Mouse (Mus musculus): ENCODE measurements around the gene Zc3h18.

Zc3h18 gene

DNA sequence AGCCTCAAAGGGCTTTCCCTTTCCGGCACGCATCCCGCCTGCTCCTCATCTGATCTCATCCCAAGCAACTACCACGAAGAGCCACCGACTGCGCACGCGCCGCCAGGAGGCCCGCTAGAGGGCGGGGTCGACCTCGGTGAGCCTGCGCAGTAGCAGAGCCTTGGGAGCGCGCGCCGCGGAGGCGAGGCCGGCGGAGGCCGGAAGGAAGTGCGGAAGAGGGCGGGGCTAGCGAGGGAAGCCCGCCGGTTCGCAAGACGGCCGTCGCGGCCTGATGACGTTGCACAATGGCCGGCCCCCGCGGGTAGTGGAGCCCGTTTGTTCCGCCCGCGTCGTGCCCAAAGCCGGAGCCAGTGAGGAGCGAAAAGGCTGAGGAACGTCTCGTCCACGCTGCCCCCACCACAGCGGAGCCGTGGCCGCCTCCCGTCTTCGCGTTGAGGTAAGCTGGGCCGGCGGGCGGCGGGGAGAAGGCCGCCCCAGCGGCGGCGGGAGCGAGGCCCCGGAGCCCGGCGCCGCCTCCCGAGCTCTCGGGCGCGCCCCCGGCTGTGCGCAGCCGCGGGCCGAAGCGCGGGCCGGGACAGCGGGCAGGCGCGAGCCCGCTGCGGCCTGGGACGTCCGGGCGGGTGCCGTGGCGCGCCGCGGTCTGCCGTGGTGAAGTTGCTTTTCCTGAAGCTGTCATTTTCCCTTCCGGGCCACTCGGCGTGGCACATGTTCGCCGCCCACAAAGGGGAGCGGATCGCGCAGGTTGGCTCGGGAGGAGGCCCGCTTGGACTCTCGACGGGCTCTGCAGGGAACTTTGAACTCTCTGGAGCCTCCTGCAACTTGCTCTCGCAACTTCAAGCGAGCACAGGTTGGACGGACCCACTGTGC lies at the start of gene Zc3h18:
Zc3h18 (plus strand) TSS at position 245 of the 867 bp plus-strand sequence.
- peak; percentile 100 for DNase-seq

DNA sequence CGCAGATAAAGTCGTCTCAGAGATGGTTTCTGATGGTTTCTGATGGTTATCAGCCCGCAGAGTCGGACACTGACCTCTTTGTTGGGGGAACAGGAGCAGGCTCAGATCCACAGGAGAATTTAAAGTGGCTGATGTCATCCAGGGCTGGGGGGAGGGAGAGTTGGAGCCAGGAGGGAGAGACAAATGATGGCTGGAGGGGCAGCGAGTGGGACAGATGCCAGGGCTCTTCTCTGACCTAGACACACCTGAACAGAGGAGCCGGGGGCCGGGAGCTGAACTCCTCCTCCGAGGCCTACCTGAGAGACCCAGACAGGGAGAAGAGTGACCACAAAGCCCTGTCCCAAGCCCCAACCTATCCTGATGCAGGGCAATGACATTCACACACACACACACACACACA lies 47.3 kb upstream of the Zc3h18 start:
- DNase-seq: no peak

DNA sequence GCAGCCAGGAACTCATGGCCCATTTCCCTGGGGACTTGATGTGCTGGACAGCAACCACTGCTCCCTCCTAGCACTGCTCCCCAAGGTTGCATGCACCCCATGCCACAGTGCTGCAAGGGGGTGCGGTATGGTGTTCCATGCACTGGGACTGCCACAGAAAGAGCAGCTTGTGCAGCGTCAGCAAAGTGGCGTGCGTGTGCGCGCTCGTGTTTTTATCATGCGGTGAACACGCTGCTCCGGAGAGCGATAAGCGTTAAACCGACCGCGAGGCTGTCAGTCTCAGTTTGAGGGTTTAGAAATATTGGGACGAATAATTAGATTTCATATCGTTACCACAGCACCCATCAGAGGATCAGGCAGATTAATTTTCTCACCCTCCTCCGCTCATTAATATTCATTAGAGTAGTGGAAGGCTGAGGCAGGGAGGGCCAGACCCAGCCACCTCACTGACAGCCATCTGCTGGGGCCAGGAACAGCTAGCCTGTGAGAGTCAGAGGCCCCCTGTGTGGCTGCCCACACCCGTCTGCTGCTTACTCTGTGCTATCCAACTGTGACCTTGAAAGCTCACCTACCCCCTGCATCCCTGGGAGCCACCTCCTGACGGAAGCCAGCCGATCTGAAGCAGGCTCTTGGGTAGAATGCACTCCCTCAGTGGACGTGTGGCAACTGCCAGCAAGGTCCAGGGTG lies 46.7 kb upstream of the Zc3h18 start:
- no peak for DNase-seq

DNA sequence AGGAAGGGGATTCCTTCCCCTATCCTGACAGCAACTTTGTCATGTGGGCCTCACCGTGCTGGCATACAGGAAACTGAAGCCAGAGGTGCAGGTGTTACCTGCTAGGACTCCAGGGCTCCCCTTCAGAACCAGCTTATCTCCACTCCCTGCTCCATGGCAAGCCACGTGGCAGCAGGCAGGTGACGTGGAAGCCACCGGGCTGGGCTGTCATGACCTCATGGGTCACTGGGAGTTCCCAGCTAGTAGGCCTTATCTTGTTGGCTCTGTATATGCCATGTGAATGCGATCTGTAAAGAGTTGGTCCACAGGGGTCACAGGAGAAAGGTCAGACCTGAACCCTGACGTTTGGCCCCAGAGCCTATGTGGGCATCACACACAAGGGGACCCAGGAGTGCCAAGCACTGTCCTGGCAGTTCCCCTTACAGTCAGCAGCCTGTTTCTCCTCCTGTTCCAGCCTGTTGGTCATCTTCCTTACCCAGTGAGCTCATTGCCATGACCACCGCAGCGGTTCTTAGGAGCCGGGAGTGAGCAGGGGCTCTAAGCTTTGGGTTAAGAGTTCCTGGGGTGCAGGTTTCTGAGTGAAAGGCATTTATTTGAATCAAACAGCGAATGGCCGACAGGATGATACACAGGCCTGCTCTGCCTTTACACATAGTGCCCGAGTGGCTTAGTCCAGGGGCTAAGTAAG lies 45.8 kb upstream of the Zc3h18 start:
- no peak for DNase-seq

DNA sequence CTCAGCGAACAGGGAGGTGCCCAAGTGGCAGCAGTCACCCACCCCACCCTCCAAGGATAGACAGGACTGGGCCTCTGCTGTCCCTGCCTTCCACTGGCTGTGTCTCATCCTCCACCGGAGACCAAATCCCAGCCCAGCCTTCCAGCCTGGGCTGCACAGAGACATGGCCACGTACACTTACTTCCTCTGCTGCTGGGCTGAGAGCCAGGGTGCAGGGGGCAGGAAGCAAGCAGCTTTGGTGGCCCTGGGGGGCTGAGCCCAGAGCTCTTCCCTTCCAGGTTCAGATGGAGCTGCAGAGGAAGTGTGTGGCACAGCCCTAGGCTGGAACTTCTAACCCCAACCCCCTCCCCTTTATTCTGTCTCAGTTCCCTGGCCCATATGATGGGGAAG lies 45.3 kb upstream of the Zc3h18 start:
- no peak for DNase-seq

DNA sequence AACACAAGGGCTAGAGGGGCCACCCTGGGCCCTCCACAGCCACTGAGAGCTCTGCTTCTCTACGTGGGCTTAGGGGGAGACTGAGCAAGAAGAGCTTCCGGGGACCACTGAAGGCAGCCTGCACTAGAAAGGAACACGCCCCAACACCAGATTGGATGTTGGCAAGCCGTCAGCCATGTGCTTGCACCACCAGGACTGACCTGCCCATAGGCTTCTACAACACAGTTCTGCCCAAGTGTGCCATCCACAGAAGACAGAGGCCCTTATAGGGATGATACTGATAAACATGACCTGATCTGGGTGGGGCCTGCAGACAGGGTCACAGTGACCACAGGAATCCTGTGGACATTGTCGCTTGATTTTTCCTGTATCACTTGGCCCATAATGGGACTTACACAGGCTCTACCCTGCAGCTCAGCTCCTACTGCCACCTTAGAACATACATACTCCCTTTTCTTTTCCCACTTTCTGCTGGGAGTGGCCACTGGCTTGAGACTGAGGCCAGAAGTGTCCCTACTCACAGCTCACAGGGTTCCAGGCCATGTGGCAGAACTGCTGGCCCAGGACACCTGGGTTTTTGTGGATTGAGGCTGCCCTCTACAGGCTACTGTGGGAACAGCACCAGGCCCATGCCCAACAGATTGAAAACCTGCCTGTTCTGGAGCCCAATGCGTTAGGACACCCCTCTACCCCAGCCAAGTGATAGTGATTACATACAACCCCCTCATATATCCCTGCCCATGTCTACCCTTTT lies 43.5 kb upstream of the Zc3h18 start:
- peak; percentile 78 for DNase-seq

DNA sequence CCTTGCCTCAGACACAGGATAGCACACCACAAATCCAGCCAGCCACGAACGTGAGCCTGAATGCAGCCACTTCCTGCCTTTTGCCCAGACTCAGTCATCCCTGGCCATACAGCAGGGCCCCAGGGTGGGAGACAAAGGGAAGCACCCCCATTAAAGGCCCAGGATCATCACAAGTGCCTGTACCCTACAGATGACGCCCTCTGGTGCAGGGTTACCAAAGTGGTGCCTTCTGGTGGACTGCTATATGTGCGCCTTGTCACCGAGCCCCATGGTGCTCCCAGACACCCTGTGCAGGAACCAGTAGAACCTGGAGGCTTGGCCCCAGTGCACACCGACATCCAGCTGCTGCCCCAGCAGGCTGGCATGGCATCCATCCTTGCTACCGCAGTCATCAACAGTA lies 42.9 kb upstream of the Zc3h18 start:
- DNase-seq: no peak

DNA sequence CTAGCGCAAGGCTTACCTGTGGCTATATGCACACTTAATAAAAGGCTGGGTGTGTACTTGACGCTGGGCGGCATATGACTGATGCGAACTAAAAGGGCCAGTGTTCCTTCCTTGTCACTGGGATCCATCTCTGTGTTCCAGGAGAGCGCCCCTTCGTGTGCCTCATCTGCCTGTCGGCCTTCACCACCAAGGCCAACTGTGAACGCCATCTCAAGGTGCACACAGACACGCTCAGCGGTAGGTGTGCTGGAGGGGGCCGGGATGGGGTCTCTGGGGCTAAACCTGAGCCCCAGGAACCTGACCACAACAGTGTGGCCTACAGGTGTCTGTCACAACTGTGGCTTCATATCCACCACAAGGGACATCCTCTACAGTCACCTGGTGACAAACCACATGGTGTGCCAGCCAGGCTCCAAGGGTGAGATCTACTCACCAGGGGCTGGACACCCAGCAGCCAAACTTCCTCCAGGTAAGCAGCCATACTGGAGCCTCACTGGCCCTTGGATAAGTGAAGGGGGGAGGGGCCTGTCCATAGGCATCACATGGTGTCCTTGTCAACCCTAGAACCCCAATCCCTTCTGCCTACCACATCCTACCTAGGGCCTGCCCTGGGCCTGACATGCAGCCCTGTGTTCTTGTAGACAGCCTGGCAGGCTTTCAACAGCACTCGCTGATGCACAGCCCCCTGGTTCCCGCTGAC lies 41.5 kb upstream of the Zc3h18 start:
- no peak for DNase-seq

DNA sequence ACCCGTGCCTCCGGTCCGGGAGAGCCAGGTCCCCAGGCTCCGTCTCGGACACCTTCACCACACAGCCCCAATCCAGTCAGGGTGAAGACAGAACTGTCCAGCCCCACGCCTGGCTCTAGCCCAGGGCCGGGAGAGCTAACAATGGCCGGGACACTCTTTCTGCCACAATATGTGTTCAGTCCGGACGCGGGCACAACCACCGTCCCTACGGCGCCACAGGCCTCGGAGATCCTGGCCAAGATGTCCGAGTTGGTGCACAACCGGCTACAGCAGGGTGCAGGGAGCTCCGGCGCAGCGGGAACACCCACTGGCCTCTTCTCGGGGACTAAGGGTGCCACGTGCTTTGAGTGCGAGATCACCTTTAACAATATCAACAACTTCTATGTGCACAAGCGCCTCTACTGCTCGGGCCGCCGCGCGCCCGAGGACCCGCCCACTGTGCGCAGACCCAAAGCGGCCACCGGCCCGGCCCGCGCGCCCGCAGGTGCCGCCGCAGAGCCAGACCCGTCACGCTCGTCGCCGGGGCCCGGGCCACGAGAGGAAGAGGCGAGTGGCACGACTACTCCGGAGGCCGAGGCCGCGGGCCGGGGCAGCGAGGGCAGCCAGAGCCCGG lies 40.7 kb upstream of the Zc3h18 start:
- no peak for DNase-seq

DNA sequence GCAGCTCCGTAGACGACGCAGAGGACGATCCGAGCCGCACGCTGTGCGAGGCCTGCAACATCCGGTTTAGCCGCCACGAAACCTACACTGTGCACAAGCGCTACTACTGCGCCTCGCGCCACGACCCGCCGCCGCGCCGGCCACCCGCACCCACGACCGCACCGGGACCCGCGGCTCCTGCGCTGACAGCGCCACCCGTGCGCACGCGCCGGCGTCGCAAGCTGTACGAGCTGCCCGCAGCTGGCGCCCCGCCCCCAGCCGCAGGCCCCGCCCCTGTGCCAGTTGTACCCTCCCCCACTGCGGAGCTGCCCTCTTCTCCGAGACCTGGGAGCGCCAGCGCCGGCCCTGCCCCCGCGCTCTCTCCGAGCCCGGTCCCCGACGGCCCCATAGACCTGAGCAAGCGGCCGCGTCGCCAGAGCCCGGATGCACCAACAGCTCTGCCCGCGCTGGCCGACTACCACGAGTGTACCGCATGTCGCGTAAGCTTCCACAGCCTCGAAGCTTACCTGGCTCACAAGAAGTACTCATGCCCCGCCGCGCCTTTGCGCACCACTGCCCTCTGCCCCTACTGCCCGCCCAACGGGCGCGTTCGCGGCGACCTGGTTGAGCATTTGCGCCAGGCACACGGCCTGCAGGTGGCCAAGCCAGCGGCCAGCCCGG lies 40.0 kb upstream of the Zc3h18 start:
- peak; percentile 66 for DNase-seq

DNA sequence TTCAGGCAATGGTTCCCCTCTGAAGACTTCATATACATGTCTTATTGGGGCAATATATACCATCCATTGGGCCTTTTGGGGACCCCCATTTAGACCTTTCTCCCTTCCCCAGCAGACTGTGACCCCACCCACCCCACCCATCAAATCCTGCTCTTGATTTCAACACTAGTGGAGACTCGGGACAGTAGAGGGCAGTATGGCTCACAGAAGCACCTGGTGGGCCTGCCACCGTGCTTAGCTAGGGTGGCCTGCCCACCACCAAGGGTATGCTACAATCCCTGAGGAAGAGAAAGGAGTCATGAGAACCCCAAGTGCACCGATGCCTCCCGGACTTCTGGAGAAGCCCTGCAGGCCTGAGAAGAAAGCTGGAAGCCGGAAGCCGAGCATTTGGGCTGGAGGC lies 37.6 kb upstream of the Zc3h18 start:
- no peak for DNase-seq

DNA sequence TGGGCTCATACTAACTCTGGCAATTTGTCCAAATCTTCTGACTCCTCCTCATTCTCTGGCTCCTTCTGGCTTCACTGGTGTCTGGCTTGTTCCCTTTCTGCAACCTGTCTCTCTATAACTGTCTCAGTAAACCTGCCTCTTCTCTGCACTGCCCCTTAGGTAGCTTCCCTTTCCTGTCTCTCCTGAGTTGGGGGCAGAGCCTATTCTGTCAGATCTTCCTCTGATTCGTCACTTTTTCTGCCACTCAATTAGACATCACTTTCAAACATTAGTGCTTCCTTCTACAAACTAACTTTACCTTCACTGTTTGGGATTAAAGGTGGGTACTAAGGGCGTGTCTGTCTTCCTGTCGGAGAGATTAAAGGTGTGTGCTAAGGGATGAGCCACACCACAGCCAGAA lies 35.6 kb upstream of the Zc3h18 start:
- no peak for DNase-seq

DNA sequence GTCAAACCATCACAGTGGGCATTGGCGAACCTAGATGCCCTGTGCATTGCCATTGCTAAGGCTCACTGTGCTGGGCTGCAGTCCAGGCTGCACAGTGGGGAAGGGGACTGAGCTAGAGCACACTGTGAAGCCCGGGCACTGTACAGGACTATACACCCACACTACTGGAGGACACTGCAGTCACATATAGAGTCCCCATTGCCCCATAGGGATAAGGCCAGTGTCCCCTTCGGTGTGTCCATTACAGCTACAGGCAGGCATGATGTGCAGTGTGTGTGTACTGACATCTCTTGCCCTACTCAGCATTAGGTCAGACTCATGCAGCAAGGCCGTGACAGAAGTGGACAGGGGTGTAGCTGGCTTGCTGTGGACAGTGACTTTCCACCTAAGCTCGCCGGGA lies 34.6 kb upstream of the Zc3h18 start:
- DNase-seq: no peak

DNA sequence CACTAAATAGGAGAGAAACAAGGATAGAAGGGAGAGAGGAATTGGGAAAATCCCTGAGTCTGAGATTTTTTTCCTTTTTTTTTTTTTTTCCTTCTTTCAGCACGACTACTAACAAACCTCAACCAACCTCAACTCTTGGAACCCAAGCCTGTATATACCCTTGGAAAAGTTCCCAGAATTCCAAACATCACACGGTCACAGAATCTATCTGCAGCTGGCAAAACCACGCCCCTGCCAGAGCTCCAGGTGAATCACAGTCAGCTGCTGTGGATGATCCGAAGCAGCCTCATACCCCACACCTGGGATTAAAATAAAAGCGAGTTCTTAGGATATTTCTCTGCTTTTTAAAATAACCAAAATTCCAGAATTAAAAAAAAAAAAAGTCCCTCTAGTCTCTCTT lies 34.0 kb upstream of the Zc3h18 start:
- DNase-seq: no peak

DNA sequence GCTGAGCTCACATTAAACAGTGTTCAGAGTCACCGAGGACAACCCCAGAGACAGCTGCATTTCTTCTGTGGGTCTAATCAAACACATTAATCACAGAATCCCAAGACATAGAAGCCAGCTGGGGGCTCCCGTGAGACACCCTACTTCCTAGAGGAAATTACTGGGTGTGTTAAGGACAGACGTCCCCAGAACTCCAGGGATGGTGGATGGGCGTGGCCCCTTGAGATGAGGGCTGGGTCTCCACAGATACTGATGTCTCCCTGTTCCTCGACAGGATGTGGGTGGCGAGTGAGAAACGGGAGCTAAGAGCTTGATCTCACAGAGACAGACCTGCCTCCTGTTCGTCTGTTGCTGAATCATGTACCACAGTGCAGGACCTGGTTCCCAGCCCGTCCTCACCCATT lies 33.6 kb upstream of the Zc3h18 start:
- peak; percentile 66 for DNase-seq

DNA sequence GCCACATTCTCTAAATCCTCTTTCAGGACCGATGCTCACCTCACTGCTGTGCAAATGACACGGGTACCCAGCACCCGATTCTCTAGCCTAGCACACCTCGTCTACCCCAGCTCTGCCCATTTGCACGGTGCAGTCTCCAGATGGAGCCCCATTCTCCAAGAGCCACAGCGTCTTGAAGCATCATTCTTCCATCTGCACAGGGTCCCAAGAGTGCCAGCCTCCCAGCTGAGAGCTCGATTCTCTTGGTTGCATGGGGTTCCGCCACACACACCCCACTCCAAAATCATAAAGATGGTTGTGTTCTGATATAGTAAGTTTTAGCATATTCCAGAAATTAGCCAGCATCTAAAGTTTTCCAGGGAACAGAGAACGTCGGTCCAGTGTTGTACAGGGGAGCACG lies 33.1 kb upstream of the Zc3h18 start:
- no peak for DNase-seq

DNA sequence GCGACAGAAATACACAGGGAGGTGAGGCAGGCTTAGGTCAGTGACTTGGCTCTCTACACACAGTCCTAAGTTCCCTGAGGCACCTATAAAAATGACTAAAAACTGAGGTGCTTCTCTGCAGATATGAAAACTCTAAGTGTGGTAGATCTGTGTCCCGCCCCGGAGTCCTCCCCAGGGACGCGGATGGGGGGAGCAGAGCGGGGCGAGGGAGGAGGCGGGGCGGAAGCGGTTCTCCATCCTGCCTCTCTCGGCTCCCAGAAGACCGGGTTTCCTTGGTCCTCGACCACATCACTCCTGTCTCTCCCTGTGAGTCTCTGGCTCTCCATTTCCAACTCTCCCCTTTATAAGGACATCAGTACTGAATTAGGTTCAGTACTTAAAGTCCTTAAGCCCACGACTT lies 32.7 kb upstream of the Zc3h18 start:
- DNase-seq: no peak

DNA sequence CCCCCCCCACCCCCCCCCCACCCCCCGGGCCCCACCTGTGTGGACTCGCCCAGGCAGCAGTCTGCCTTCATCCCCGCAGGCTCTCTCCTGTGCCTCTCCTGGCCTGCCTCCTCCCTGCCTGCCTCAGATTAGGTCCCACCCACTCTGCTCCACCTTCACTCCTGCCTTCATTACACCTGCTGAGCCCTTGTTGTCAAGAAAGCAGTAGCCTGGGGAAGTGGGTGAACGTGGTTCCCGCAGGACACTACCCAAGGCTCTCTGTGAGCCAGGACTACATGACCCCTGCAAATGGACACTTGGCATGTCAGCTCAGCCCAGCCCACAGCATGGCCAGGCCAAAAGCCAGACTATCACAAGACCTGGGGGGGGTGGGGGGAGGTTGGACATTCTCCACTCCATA lies 32.2 kb upstream of the Zc3h18 start:
- no peak for DNase-seq

DNA sequence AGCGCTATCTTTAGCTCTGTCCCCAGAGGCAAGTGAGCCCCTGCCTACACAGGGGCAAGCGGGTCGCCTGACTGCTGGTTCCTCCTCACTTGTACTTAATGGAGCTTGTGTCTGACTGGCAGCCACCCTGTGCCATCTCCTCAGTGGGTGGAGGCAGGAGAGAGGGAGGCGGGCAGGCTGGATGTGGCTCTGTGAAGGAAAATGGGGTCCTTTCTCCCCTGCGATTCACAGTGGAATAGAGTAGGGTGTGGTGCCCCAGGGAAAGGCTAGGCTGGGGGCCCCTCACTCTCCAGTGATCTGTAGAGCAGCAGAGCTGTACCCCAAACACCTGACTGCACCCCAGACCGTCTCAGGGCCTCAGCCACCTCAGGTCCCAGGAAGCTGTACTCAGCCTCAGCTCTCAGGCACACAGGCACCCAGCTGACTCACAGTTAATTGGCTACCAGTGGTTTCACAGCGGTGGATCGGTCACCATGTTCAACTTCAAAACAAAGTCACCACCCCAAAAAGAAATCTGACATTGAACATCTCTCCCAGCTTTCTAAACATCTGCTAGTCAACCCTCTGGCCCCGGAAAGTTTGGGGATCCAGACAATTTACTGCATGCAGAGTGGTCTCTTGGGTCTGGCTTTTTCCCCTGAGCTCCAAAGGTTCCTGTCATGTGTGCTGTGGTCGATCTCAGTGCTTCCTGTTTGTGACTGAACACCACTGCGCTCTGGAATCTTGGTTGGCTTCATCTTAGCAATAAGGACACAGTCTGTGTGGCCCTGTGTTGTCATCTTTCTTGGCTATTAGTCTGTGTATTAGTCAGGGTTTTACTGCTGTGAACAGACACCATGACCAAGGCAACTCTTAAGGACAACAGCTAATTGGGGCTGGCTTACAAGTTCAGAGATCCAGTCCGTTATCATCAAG lies 31.0 kb upstream of the Zc3h18 start:
- DNase-seq: no peak

DNA sequence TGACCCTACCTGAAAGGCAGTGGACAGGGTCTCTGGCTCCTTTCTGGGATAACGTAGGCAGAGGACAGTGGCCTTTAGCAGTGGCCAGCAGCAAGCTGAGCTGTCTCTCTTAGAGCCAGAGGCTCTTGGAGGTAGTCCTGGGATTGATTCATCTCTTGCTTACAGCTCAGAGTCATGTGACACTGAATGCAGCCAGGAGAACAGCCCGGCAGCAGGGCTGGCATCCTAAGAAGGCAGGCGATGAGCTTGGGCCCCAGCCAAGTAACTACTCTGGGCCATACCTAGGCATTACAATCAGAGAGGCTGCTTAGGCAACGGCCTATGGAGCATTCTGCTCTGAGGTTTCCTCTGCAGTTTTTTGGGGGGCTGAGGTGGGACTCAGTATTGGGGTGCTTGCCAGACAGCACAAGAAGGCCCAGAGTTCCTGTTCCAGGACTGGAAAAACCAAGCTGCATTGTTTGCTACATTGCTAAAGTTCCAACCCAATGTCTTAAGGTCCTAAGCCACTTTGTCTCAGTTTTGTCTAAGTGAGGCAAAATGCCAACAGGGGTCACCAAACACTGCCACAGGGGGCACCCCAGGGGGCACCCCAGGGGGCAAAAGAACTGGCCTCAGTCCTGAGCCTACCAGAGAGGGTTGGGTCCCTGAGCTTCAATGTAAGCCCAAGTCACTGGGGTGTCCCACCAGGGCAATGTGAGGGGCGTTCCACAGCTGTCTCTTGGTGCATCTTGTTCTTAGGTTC lies 28.4 kb upstream of the Zc3h18 start:
- DNase-seq: peak; percentile 77
